ENCODE assay signal across 15 mouse cellular contexts in the genomic region with DNA sequence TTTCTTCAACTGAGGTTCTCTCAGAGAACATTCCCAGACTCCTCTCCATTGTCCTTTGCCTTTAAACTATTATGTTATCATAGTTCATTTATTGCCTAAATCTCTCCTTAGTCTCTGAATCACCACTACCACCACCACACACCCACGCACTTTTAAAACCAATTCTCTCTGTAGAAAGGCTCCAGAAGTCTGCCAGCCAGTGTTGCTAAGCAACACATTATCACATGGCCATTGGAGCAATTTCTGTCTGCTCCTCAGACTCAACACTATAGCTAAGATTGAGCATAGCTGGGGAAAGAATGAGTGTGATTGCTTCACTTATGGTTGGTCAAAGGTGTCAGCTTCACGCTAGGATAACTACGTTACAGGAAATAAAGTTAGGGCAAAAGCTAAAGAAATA. TPM values are rescaled to one million over a fixed set of nuclear protein-coding genes. Genes with fewer than 3 reads are reported as not detected.
DNase-seq lines count a peak whose midpoint lies in the region; ATAC-seq lines count a peak whose summit lies in the region.
"Had no signal": no experiment of that assay in that cellular context is flagged by ENCODE, and none has a peak within 500 bp of the region (broad histone marks: within the 10 kb centered on the region; RNA-seq: fewer than 3 reads in every experiment).

No protein-coding gene starts in this region.

- no peaks in the 10 kb centered on the region for H3K4me1 ChIP-seq in midbrain, embryonic 15.5 days
- H3K4me1 ChIP-seq in midbrain, embryonic 10.5 days = no peaks in the 10 kb centered on the region
- H3K4me1 ChIP-seq: embryonic facial prominence, embryonic 15.5 days; kidney, embryonic 15.5 days had no signal

- H3K9me3 ChIP-seq in midbrain, embryonic 15.5 days = no peaks in the 10 kb centered on the region
- no peaks in the 10 kb centered on the region for H3K9me3 ChIP-seq in midbrain, embryonic 10.5 days (replicated peaks)
- H3K9me3 ChIP-seq: embryonic facial prominence, embryonic 15.5 days; kidney, embryonic 15.5 days had no signal

- H3K4me2 ChIP-seq in midbrain, embryonic 15.5 days = no peak overlapping the region
- H3K4me2 ChIP-seq: embryonic facial prominence, embryonic 15.5 days; kidney, embryonic 15.5 days had no signal

- no peak overlapping the region for H3K4me3 ChIP-seq in midbrain, embryonic 15.5 days
- no peak overlapping the region for H3K4me3 ChIP-seq in midbrain, embryonic 10.5 days
- H3K4me3 ChIP-seq: embryonic facial prominence, embryonic 15.5 days; kidney, embryonic 15.5 days had no signal

- ATAC-seq in midbrain, embryonic 15.5 days (replicated peaks) = peak; percentile 87

- H3K9ac ChIP-seq in midbrain, embryonic 15.5 days = no peak overlapping the region
- H3K9ac ChIP-seq: embryonic facial prominence, embryonic 15.5 days; kidney, embryonic 15.5 days had no signal

- H3K36me3 ChIP-seq in midbrain, embryonic 15.5 days (replicated peaks) = no peaks in the 10 kb centered on the region
- no peaks in the 10 kb centered on the region for H3K36me3 ChIP-seq in midbrain, embryonic 10.5 days
- H3K36me3 ChIP-seq: embryonic facial prominence, embryonic 15.5 days; kidney, embryonic 15.5 days had no signal

- H3K27me3 ChIP-seq in midbrain, embryonic 15.5 days (replicated peaks) = 0 out of 2 replicates have a peak, but pooled peaks cover 3% of the 10 kb centered on the region
- H3K27me3 ChIP-seq in midbrain, embryonic 10.5 days (ENCODE audit: low read depth, poor library complexity, severe bottlenecking) = peaks cover 33% of the 10 kb centered on the region
- H3K27me3 ChIP-seq: embryonic facial prominence, embryonic 15.5 days had no signal

- 45% methylated on average over 3 of the region's 3 CpGs for WGBS in midbrain, embryonic 15.5 days
- WGBS in midbrain, embryonic 10.5 days = 81% methylated on average over 3 of the region's 3 CpGs

- no peak overlapping the region for H3K27ac ChIP-seq in midbrain, embryonic 15.5 days
- no peak overlapping the region for H3K27ac ChIP-seq in midbrain, embryonic 10.5 days (replicated peaks)
- H3K27ac ChIP-seq: embryonic facial prominence, embryonic 15.5 days; kidney, embryonic 15.5 days had no signal

- peak; percentile 3 to 9 for DNase-seq in cerebellum, postnatal 10 days
- DNase-seq in cerebellum, adult 18-20 months = no peak
- no peak for DNase-seq in midbrain, embryonic 10.5 days (ENCODE audit: low spot score)
- peak; percentile 61 for DNase-seq in layer of hippocampus, adult 9-11 months
- DNase-seq in right cerebral cortex, postnatal 36 days (ENCODE audit: low spot score in 2 of 2) = peak; percentile 7 to 22
- no peak for DNase-seq in gastrocnemius, postnatal 4 days (ENCODE audit: low spot score in 2 of 2)
- DNase-seq in adrenal gland, adult 8-10 months = no peak
- DNase-seq: adrenal gland, postnatal 25 days; cerebellum, adult 8-10 months; gastrocnemius, postnatal 25 days; heart, postnatal 14 days had no signal

RNA-seq across cellular contexts. Expression of gene Trap1a, which starts 59.3 kb away (rescaled TPM):
- not detected in 2 replicates for polyA plus RNA-seq in midbrain, embryonic 15.5 days (2015; fragmentation: Nextera tagmentation; extraction: Ambion mirVana)
- polyA plus RNA-seq in midbrain, embryonic 10.5 days (2016; fragmentation: Nextera tagmentation; extraction: Ambion mirVana) = not detected in 2 replicates
- not detected for total RNA-seq in gastrocnemius, postnatal 4 days (2021)
- total RNA-seq in adrenal gland, adult 8-10 months (2022) = not detected
- total RNA-seq: adrenal gland, postnatal 25 days; gastrocnemius, postnatal 25 days; heart, postnatal 14 days had no signal
- polyA plus RNA-seq: embryonic facial prominence, embryonic 15.5 days; lung, embryonic 16.5 days had no signal

Comparison
In these comparisons a context has a peak if more than half of its experiments do, and no peak if none do; other contexts are left out.
1. DNase-seq: peak in cerebellum, postnatal 10 days (2 of 2), layer of hippocampus, adult 9-11 months (single experiment) and right cerebral cortex, postnatal 36 days (2 of 2); none in cerebellum, adult 18-20 months (0 of 2), midbrain, embryonic 10.5 days (single experiment), gastrocnemius, postnatal 4 days (0 of 2) and adrenal gland, adult 8-10 months (single experiment).